Mouse (Mus musculus) gastrocnemius, postnatal 14 days (tissue): ENCODE results near the gene Slc25a51. TPM values are rescaled to one million over a fixed set of nuclear protein-coding genes. Genes with fewer than 3 reads are reported as not detected.
"Not testable (repeated sequence)": the region's sequence is repeated elsewhere in the genome, so short reads cannot be mapped to it uniquely, and the experiment has no call there.

Source experiments
- DNase-seq: peaks from one replicate; pipeline ENCODE4 v3.0.0; 2021; ENCODE audit warnings: mixed read lengths
- intact Hi-C: fragments of 180-260 bp; cut with DNase I; formaldehyde crosslinking; loops from one replicate; pipeline ENCODE4 v1.15.1; 2025; ENCODE audit warnings: low total_unique reads
- total RNA-seq, 2 experiments: library from RNA; stranded (reverse); gene quantifications; 2 replicates each; pipeline ENCODE4 v1.2.3; 2021

The Slc25a51 gene
- total RNA-seq, 2 experiments from 2014 or later, result 63.3 to 65.6 TPM

DNA sequence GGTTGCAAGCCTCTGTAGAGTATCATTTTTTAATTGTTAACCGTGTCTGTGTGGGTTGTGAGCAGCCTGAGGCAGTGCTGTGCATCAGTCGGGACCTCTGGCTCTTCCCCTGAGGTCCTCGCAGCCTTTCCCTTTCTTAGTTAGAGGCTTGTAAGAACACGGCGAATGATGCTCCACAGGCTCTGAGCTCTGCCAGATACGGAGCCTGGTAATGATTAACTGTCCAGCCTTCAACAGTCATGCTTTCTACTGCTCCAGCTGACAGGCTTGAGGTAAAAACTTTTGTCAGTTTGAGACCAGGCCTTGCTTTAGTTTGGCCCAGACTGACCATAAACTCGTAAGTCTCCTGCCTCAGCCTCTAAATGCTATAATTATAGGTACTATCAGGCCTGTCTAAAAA, 3.3 kb downstream of the Slc25a51 start:
- intact Hi-C loops, result no loop called here

DNA sequence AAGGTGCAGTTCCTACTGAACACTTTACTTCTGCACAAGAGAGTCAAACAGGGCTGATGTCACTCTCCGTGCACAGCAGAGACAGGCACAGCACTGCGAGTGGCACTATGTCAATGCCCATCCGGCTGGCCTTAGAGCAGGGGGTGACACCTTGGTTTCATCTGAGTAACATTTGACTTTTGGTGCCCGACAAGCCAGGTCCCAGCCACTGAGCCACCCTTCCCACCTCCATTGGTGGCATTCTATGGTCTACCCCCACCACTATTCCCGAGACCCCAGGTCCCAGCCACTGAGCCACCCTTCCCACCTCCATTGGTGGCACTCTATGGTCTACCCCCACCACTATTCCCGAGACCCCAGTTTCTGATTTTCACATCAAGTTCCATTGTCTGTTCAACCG, 4.5 kb downstream of the Slc25a51 start:
- DNase-seq, result no peak
- intact Hi-C loops, result no loop called here

More for the DNA sequence above, 3.3 kb downstream of the Slc25a51 start:
- no peak for DNase-seq

DNA sequence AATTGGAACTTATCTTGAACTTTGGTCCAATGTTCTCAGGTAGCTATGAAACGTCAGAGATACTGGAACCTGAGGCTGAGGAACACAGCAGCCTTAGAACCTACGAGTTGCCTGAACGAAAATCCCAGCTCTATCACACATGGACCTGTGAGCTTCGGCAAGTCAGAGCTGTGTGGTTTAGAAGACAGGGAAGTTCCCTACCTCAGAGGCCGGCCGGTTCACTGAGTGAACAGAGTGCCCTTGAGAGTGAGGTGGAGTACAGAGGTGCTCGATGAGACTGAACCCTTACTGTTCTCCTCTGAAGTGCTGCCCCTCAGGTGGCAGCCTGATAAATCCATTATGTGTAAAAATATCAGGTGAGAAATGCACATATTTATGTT, 5.1 kb downstream of the Slc25a51 start:
- DNase-seq, result no peak
- intact Hi-C loops, result no loop called here

DNA sequence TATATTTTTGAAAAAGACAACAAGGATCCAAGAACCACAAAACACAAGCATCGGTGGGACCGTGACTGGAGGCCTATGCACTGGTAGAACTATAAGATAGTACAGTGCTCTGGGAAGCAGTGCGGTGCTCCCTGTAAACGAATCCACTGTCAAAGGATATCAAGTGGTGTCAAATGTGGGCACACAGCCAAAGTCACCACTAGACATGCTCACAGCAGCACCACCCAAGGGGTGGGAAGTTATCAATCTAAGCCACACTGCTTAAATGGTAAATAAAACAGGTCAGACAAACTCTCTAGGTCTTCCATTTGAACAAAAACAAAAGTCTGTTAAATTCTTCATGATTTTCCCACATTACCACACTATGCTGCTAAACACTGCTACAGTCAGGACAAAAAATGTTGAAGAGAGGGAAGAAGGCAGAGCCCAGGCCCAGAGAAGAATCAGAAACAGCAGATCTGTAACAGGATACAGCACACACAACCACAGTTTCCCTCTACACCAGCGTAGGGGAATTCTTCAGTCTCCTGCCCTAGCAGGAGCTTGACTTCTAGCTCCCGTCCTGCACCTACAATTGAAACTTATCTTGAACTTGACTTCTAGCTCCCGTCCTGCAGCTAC, 5.6 kb downstream of the Slc25a51 start:
- intact Hi-C loops, result no loop called here
- DNase-seq, result no peak

DNA sequence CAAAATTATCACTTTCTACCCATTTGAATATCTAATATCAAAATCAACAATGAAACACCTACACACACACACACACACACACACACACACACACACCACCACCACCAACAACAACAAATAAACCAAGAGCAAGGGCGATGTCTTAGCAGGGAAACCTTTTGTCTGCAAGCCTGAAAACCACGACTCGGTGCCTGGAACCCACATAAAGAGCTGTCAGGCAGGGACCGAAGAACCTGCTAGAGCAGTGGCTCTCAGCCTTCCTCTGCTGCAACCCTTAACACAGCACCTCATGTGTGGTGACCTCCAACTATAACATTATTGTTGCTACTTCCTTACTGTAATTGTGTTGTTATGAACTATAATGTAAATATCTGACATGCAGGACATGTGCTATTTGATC, 6.3 kb downstream of the Slc25a51 start:
- intact Hi-C loops, result no loop called here
- DNase-seq, result no peak

DNA sequence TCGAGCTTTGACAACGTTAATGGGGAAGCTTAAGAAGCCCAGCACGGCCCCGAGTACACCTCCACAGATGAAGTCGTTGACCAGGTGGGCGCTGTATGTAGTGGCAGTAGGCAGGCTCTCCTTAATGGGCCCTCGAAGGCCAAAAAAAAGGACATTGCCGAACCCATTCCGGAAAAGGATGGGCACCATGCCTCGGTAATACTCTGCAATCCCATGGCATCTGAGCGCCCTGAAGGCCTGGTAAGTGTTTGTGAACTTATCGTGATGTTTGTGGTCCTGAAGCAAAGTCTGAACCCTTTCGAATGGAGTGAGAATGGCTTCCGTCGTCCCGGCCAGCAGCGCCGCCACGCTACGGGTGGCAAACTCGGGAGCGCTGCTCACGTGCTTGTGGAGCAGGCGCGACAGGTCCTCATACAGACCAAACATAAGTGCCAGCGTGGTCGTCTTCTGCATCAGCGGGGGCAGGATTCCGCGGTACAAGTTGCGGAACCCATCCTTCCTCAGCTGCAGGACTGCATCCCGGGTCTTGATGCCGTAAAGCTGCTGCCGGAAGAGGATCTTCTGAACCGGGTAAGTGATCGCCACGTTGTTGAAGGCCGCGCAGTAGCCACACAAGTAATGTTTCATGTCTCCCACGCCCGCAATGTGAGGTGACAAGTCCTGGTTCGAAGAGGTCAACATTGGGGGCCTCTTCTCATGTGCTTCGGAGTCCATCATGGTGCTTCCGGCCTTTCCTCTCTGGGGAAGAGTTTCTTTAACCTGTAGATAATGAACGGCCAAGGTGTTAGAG, 8.9 kb downstream of the Slc25a51 start:
- no peak for DNase-seq
- intact Hi-C loops, result no loop called here

DNA sequence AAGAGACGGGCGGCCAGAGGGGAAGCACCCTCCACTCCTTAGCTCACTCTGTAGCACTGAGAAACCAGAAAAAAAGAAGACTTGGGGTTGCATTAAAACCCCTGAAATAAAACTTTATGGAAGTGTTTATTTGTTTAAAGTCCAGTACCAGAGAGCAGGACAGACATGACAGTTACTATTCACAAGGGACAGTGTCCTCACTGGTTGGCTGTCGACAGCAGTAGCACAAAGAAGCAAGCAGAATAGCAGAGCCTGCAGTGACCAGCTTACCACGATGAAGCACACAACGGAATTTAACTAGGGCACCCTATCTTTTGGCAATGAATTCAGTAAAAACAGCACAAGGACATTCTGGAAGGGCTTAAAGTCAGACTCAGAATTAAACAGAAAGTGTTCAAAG, 10.3 kb downstream of the Slc25a51 start:
- intact Hi-C loops, result not testable (repeated sequence)

DNA sequence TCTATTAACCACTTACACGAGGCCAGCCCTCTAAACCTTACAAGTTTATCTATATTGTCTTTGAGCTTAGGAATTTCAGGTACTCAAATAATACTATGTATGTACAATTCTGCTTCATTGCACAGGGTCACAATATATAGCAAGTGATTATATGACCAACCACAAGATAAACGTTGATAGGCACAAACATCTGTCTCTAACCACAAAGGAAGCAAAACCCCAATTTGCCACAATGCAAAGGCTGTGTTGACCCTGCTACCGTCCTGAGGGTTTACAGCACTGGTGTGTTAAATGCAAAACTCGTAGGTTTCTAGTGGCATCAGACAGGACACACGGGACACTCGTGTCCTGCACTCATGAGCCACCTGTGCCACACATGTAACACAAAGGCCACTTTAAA, 12.4 kb downstream of the Slc25a51 start:
- intact Hi-C loops, DNase-seq: not testable (repeated sequence)

More for the DNA sequence above, 10.3 kb downstream of the Slc25a51 start:
- DNase-seq, result not testable (repeated sequence)

DNA sequence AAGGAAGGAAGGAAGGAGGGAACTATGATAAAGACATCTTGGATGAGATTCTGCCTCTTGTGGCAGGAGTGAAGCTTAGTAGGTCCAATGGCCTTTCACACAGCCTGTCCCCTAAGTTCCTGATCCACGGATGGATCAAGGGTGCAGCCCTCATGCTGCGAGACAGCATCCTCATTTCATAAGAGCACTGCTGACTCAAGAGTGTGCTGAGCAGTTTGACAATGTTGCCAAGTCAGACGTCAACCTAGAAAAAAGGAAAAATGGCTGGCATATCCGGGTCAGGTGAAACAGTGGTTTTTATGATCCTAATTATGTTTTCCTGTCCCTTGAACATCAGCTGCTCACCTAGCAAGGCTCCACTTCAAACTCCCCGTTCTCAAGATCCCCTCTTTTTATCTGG, 14.9 kb downstream of the Slc25a51 start:
- intact Hi-C loops, result no loop called here
- no peak for DNase-seq

DNA sequence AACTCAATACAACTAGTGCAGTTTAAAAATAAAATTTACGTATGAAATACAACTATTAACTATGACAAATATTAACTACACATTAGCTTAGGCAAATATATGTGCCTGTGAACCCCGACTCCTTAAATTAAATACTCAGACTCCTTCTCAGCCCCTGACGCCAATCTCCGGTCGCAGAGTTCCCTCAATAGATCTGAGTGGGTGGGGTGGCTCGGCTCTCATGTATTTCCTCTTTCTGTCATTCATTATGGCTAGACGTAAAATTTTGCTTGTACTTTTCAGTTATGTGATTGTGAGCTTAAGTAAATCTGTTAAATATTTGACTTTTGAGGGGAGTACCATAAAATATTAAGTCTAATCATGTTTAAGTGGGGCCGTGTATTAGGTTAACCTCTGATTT, 15.6 kb downstream of the Slc25a51 start:
- intact Hi-C loops, result no loop called here
- no peak for DNase-seq

DNA sequence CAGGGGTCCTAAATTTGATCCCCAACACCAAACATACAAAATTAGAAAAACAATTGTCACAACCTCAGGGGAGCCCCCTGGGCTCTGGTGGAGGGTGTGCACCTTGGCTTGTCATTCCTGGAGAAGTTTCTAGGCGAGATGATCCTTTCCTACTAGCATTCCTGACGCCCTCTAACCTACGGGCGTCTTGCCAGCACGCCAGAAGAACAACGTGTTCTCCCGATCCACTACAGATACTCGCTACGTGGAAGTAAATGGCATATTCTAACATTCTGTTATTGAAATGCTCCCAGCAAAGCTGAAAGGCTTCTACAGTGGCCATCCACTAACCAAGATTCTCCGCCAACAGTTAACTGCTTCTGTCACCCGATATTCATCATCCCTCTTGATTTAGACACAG, 16.0 kb downstream of the Slc25a51 start:
- DNase-seq, result no peak
- intact Hi-C loops, result no loop called here

DNA sequence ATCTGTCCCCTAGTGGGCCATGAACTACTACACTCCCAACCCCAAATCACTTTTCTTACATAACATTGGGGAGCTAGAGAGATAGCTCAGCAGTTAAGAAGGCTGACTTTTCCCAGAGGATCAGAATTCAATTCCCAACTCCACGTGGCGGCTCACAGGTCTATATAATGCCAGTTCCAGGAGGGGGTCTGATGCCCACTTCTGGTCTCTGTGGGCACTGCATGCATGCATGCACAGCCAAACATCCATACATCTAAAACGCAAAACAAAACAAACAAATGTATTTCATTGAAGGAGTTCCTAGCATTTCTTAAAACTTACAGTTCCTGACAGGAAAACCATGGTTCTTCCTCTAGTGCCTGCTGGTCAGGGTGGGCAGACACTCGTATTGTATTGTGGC, 16.5 kb downstream of the Slc25a51 start:
- intact Hi-C loops, result no loop called here
- DNase-seq, result no peak

DNA sequence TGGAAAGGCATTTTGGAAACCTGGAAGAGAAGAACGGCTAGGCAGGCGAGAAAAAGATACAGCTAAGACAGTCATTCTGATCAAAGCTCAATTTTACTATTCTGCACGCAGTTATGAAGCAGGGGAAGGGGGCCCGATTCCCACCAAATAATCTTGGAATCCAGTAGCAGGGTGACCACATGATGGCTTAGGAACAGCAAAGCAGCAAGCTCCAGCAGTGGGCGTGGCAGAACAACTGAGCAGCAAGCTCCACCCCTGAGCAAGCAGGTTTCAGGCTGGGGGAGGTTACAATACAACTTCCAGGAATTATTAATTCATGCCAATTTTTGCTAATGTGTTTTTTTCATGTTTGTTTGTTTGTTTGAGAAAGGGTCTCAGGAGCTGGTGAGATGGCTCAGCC, 21.3 kb downstream of the Slc25a51 start:
- intact Hi-C loops, result not testable (repeated sequence)

DNA sequence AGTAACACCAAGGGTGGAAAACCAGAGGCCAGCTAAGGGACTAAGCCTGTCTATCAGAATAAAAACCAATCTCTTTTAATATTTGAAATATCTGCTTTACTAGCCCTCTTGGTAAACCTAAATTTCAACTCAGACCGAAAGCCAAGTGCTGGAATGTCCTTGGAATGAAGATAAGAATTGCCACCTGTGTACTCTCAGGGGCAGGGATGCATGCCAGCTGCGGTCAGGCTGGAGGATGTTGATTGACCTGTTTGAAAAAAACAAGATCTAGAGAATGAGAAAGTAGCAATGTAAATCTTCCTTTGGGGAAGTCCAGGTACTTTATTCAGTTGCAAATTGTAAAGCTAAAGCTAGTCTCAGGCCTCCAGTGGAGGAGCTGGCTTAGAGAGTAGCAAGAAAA, 26.4 kb downstream of the Slc25a51 start:
- DNase-seq, intact Hi-C loops: not testable (repeated sequence)

More for the DNA sequence above, 21.3 kb downstream of the Slc25a51 start:
- not testable (repeated sequence) for DNase-seq

DNA sequence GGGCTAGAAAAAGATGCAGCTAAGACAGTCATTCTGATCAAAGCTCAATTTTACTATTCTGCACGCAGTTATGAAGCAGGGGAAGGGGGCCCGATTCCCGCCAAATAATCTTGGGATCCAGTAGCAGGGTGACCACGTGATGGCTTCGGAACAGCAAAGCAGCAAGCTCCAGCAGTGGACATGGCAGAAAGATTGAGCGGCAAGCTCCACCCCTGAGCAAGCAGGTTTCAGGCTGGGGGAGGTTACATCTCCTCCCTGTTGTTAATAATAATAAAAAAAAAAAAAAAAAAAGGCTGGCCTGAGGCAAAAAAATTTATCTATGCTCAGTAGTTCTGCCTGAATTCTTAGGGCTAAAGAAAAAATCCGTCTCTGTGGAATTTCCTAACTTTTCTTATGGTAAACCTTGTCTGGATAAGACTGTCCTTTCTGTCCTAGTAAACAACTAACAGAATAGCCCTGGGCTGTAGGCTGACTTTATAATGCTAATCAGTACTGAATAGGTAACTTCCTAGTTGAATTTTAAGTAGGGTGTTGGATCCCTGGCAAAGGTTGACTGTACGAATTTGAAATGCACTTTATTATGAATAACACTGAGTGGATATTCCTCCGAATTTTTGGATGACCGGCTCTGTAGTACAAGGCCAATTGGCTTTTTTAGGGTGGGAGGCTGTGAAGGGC, 27.5 kb downstream of the Slc25a51 start:
- DNase-seq, intact Hi-C loops: not testable (repeated sequence)

DNA sequence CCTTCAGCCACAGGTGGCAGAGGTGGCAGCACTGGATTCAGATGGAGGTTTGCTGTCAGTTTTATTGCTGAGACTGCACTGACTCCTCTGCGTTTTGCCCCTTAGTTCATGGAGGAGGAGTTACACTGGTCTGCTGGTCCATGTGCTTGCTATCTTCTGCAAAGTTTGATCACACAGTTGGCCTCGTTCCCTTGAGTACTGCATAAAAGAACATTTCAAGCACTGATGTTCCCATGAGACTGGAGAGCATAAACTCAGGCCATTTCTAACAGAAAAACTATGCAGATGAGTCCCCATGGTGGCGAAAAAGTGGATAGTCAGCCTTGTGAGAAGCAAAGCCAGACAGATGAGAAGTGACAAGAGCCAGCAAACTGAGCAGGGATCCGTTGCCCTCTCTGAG, 32.0 kb downstream of the Slc25a51 start:
- intact Hi-C loops, result no loop called here
- no peak for DNase-seq

DNA sequence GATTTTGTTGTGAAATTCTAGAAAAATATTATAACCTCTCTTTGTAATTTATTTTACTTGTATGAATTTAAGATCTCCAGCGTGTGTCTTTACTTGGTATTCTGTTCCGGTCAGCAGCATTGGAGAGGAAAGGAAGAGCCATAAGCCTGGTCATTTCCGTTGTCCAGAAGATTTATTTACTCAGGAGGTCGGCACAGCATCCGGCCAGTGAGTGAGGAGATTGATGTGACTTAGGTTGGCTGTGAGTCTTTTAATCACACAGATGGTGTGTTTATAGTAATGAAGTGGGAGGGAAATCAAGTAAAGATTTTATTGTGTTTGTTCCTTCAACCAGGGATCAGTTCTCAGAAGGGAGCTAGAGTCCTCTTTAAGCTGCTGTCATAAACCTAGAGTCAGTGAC, 33.7 kb downstream of the Slc25a51 start:
- intact Hi-C loops, result no loop called here
- no peak for DNase-seq

DNA sequence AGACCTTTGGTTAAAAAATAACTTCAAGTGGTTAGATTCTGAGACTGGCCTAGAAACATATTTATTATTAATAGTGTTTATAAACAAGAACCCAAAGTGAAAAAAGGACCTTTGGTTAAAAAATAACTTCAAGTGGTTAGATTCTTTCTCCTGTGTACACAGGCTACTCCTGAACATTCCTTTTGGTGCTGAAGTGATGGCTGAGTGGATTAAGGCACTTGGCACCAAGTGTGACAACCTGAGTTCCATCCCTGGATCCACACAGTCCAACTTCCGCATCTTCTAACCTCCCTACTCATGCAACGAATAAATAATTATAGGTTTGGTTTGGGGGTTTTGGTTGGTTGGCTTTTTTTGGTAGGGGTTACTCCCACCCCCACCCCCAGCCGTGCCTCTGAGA, 37.3 kb downstream of the Slc25a51 start:
- no peak for DNase-seq
- intact Hi-C loops, result no loop called here

DNA sequence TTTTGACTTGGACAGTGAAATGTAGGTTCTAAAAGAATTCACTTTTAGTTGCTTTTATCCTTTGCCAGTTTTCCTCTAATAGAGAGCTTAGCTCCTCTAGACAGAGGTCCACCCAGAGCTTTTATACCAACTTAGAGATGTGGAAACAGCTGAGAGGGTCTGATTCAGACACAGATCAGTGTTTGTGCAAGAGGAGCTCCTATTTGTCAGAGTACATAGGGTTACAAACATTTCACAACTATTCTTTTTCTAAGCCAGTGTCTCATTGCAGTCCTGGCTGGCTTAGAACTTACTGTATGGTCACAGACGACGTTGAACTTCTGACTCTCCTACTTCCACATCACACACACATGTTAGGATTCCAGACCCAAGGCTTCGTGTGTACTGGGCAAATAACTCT, 51.9 kb downstream of the Slc25a51 start:
- DNase-seq, result no peak
- intact Hi-C loops, result no loop called here
